Mouse (Mus musculus) hindbrain, postnatal 0 days (tissue): ENCODE measurements at regions not wholly inside any gene's neighbourhood (a gene's known extent, or its start where the extent isn't known, plus 50 kb on each side); places are given as distances from the start of the nearest gene placed in this dataset.

Experiments
- ATAC-seq: fragments of 200-750 bp; cut with Nextera tagmentation; 2 replicates; pipeline ENCODE4 v1.8.0; 2017; ENCODE audit warnings: mild to moderate bottlenecking, moderate TSS enrichment, moderate library complexity
- DNase-seq: peaks from one replicate; pipeline ENCODE4 v3.0.0-alpha.2; 2015; ENCODE audit warnings: low spot score
- H3K27ac ChIP-seq: fragments of 300-500 bp; sonication (generic); 2 replicates; pipeline ENCODE4 v1.5.1; 2014; ENCODE audit warnings: mild to moderate bottlenecking
- H3K27me3 ChIP-seq: fragments of 300-500 bp; sonication (generic); 2 replicates; pipeline ENCODE4 v1.6.1; 2014; ENCODE audit warnings: low read length, mixed read lengths; ENCODE audit not compliant: insufficient read depth
- H3K36me3 ChIP-seq: fragments of 300-500 bp; sonication (generic); 2 replicates; pipeline ENCODE4 v1.6.1; 2014; ENCODE audit warnings: low read length, mixed read lengths; ENCODE audit not compliant: insufficient read depth
- H3K4me1 ChIP-seq: fragments of 300-500 bp; sonication (generic); 2 replicates; pipeline ENCODE4 v1.6.1; 2014; ENCODE audit warnings: antibody characterized with exemption, low read length, mixed read lengths; ENCODE audit not compliant: insufficient read depth
- H3K4me2 ChIP-seq: fragments of 300-500 bp; sonication (generic); 2 replicates; pipeline ENCODE4 v1.6.1; 2014; ENCODE audit warnings: low read depth, mild to moderate bottlenecking, low read length, moderate library complexity, mixed read lengths
- H3K4me3 ChIP-seq: fragments of 300-500 bp; sonication (generic); 2 replicates; pipeline ENCODE4 v1.5.1; 2014; ENCODE audit warnings: low read length
- H3K9ac ChIP-seq: fragments of 300-500 bp; sonication (generic); replicated peaks from 2 replicates; pipeline ENCODE4 v1.6.1; 2014; ENCODE audit warnings: mild to moderate bottlenecking, low read length, moderate library complexity, mixed read lengths
- H3K9me3 ChIP-seq: fragments of 300-500 bp; sonication (generic); 2 replicates; pipeline ENCODE4 v1.6.1; 2016; ENCODE audit warnings: low read length, mixed read lengths
- CTCF ChIP-seq: IDR thresholded peaks from 2 replicates; pipeline ENCODE4 v1.5.1; 2016; ENCODE audit warnings: antibody characterized with exemption, control low read depth, low read depth
- WGBS: fragments of 180-500 bp; shearing (Covaris S2); extraction: QIAGEN DNeasy Blood & Tissue Kit; methylation state at CpG from one replicate; pipeline ENCODE4 v1.1.7; 2014; 5-methylcytosine and 5-hydroxymethylcytosine counted together

GRCm38 (mm10) chr3:4793141-4793540, 957.5 kb upstream of the Gm8797 start:
- H3K36me3 ChIP-seq, result no peaks in the 10 kb centered on the region
- no peak overlapping the region for H3K4me2 ChIP-seq
- H3K27ac ChIP-seq, result no peak overlapping the region
- no peaks in the 10 kb centered on the region for H3K27me3 ChIP-seq
- no peaks in the 10 kb centered on the region for H3K9me3 ChIP-seq
- ATAC-seq (no peak), DNase-seq (no peak)
- H3K9ac ChIP-seq, result no peak overlapping the region
- TF ChIP-seq CTCF, result no peak
- no peaks in the 10 kb centered on the region for H3K4me1 ChIP-seq
- WGBS, result 83% methylated on average over 2 of the region's 2 CpGs
- no peak overlapping the region for H3K4me3 ChIP-seq

- Histone ChIP-seq H3K27me3 (no peaks in the 10 kb centered on the region), H3K4me3 (peak overlapping the region; percentile 45), H3K36me3 (no peaks in the 10 kb centered on the region), H3K27ac (peak overlapping the region; percentile 65; the same call in 1 of the 2 replicates), H3K4me1 (no peaks in the 10 kb centered on the region), H3K4me2 (peak overlapping the region; percentile 63), H3K9me3 (no peaks in the 10 kb centered on the region), H3K9ac (peak overlapping the region; percentile 52)
- TF ChIP-seq CTCF, result 0 out of 2 replicates have a peak, but pooled peaks have one; percentile 0
- peak; percentile 76 for ATAC-seq
- 15% methylated on average over 6 of the region's 6 CpGs for WGBS
- DNase-seq, result peak; percentile 11
Observed at GRCm38 (mm10) chr3:4796041-4796908, 954.3 kb upstream of the Gm8797 start.

- no peaks in the 10 kb centered on the region for H3K27me3 ChIP-seq
- H3K4me3 ChIP-seq, result peak overlapping the region; percentile 45
- H3K4me2 ChIP-seq, result peak overlapping the region; percentile 63
- ATAC-seq, result peak; percentile 90
- H3K9ac ChIP-seq, result peak overlapping the region; percentile 52
- TF ChIP-seq CTCF, result no peak
- peak; percentile 88 for DNase-seq
- no peaks in the 10 kb centered on the region for H3K4me1 ChIP-seq
- 18% methylated on average over 8 of the region's 8 CpGs for WGBS
- H3K9me3 ChIP-seq, result no peaks in the 10 kb centered on the region
- no peaks in the 10 kb centered on the region for H3K36me3 ChIP-seq
- peak overlapping the region; percentile 65 for H3K27ac ChIP-seq
Observed at GRCm38 (mm10) chr3:4796909-4797566, 953.6 kb upstream of the Gm8797 start.

- DNase-seq, result peak; percentile 9
- 28% methylated on average over 6 of the region's 6 CpGs for WGBS
- no peak for ATAC-seq
- Histone ChIP-seq H3K27me3 (no peaks in the 10 kb centered on the region), H3K9me3 (no peaks in the 10 kb centered on the region), H3K4me3 (peak overlapping the region; percentile 45), H3K27ac (peak overlapping the region; percentile 65), H3K4me2 (peak overlapping the region; percentile 63), H3K4me1 (no peaks in the 10 kb centered on the region), H3K9ac (peak overlapping the region; percentile 52), H3K36me3 (no peaks in the 10 kb centered on the region)
- TF ChIP-seq CTCF, result no peak
Observed at GRCm38 (mm10) chr3:4797567-4797940, 953.1 kb upstream of the Gm8797 start.

GRCm38 (mm10) chr3:4798366-4798765, 952.2 kb upstream of the Gm8797 start:
- H3K27me3 ChIP-seq, result no peaks in the 10 kb centered on the region
- H3K4me1 ChIP-seq, result no peaks in the 10 kb centered on the region
- H3K27ac ChIP-seq, result no peak overlapping the region
- 18% methylated on average over 3 of the region's 3 CpGs for WGBS
- no peaks in the 10 kb centered on the region for H3K9me3 ChIP-seq
- H3K9ac ChIP-seq, result peak overlapping the region; percentile 22; the same call in 1 of the 2 replicates
- no peaks in the 10 kb centered on the region for H3K36me3 ChIP-seq
- TF ChIP-seq CTCF, result no peak
- DNase-seq (peak; percentile 7), ATAC-seq (no peak)
- peak overlapping the region; percentile 63 for H3K4me2 ChIP-seq
- peak overlapping the region; percentile 45 for H3K4me3 ChIP-seq

GRCm38 (mm10) chr3:4834459-4834858, 916.1 kb upstream of the Gm8797 start:
- H3K4me1 ChIP-seq, result no peaks in the 10 kb centered on the region
- WGBS, result 85% methylated on average over 1 of the region's 1 CpGs
- H3K27ac ChIP-seq, result no peak overlapping the region
- no peaks in the 10 kb centered on the region for H3K27me3 ChIP-seq
- no peak overlapping the region for H3K4me2 ChIP-seq
- TF ChIP-seq CTCF, result no peak
- H3K9ac ChIP-seq, result no peak overlapping the region
- DNase-seq, result no peak
- no peak for ATAC-seq
- H3K4me3 ChIP-seq, result no peak overlapping the region
- no peaks in the 10 kb centered on the region for H3K36me3 ChIP-seq
- no peaks in the 10 kb centered on the region for H3K9me3 ChIP-seq

- Histone ChIP-seq H3K4me2 (no peak overlapping the region), H3K27me3 (no peaks in the 10 kb centered on the region), H3K36me3 (no peaks in the 10 kb centered on the region), H3K4me3 (no peak overlapping the region), H3K27ac (no peak overlapping the region), H3K9ac (no peak overlapping the region), H3K9me3 (no peaks in the 10 kb centered on the region), H3K4me1 (no peaks in the 10 kb centered on the region)
- ATAC-seq, result no peak
- TF ChIP-seq CTCF, result no peak
- no peak for DNase-seq
- 96% methylated on average over 1 of the region's 1 CpGs for WGBS
Observed at GRCm38 (mm10) chr3:4835645-4836044, 915.0 kb upstream of the Gm8797 start.
